Mouse (Mus musculus) bone marrow macrophage, adult 2 months (primary cell): ENCODE measurements around the gene Krt76.

Experiments
- CTCF ChIP-seq: IDR thresholded peaks from 2 replicates; pipeline ENCODE4 v1.5.1; 2012; ENCODE audit warnings: low read depth, mild to moderate bottlenecking, low read length, moderate library complexity
- POLR2A ChIP-seq: IDR thresholded peaks from 2 replicates; pipeline ENCODE4 v1.6.1; 2012; ENCODE audit warnings: mild to moderate bottlenecking, low read depth, low read length, borderline replicate concordance

GRCm38 (mm10) chr15:101892820-101893219 lies at the start of gene Krt76:
- no peak for TF ChIP-seq POLR2A
- no peak for TF ChIP-seq CTCF
